Mouse (Mus musculus) left cerebral cortex, adult 8-10 months (tissue): ENCODE measurements at regions not wholly inside any gene's neighbourhood (a gene's known extent, or its start where the extent isn't known, plus 50 kb on each side); places are given as distances from the start of the nearest gene placed in this dataset.

Source experiments
- DNase-seq, 2 experiments: peaks; one replicate each; pipeline ENCODE4 v3.0.0; 2022; ENCODE audit warnings: low spot score in 2 of 2
- microRNA-seq, 2 experiments: library from miRNA; unstranded; fragments of <30 nt; microRNA quantifications; one replicate each; pipeline ENCODE4 v1.2.0; 2022

GRCm38 (mm10) chr5:64732356-64732755, 70.8 kb upstream of the Klf3 start:
- DNase-seq: no peak

DNA sequence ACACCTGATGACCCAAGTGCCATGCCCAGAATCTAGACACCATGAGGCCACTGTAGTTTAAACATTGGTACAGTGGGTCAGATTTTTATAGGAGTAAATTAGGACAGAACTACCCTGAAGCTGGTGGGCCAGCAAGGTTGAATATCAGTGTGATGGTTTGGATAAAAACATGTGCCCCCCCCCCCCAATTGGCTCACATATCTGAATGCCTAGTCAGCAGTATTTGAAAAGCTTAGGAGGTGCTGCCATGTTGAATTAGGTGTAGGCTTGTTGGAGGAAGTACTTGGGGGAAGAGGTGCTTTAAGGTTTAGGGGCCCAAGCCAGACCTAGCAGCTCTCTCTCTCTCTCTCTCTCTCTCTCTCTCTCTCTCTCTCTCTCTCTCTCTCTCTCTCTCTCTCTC, 66.2 kb upstream of the Klf3 start:
- no peak for DNase-seq

DNA sequence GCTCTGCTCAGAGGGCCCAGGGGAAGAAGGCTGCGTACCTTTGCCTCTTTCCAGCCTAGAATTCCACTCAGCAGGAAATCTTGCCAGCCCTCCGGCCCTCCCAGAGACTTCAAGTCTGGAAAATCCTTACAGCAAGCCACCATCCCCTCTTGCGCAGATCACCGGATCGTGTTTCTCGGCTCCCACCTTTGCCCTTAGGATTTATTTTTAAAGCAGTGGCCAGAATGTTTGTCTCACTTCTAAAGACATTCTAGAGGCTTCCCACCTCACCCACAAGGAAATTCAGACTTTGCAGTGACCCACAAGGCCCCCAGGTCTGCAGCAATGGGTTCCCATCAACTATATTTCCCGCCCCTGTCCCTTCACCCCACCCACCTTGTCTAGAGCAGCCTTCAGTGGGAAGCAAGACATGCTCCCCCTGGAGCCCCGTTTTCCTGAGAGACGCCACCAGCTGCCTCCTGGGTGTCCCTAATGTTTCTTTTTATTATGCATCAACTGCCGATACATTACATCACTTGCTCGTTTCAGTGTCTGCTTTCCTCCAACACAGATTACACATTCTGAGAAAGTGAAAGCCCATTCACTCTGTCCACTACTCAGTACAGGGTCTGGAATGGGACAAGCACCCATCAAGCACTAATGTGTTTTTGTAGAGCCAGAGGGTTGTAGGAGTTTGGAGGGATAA, 65.0 kb upstream of the Klf3 start:
- no peak for DNase-seq

DNA sequence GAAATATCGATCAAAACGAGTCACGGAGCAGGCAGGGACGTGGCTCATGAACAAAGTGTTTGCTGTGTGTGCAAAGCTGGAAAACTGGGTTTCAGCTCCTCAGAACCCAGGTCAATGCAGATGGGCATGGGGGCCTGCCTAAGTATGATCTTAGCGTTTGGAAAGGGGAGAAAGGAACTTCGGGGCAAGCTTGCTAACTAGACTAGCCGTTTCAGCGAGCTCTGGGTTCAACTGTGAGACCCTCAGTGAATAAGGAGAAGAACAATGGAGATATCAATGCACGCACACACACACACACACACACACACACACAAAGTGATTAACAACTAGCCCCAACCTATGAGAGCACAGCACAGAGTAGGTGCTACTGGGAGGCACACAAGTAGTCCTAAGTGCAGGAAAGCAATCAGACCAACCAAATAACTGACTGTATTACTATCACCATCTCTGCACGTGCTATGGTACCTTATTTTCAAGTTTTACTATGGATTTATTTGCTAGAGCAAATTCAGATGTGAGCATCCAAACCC, 64.3 kb upstream of the Klf3 start:
- no peak for DNase-seq

DNA sequence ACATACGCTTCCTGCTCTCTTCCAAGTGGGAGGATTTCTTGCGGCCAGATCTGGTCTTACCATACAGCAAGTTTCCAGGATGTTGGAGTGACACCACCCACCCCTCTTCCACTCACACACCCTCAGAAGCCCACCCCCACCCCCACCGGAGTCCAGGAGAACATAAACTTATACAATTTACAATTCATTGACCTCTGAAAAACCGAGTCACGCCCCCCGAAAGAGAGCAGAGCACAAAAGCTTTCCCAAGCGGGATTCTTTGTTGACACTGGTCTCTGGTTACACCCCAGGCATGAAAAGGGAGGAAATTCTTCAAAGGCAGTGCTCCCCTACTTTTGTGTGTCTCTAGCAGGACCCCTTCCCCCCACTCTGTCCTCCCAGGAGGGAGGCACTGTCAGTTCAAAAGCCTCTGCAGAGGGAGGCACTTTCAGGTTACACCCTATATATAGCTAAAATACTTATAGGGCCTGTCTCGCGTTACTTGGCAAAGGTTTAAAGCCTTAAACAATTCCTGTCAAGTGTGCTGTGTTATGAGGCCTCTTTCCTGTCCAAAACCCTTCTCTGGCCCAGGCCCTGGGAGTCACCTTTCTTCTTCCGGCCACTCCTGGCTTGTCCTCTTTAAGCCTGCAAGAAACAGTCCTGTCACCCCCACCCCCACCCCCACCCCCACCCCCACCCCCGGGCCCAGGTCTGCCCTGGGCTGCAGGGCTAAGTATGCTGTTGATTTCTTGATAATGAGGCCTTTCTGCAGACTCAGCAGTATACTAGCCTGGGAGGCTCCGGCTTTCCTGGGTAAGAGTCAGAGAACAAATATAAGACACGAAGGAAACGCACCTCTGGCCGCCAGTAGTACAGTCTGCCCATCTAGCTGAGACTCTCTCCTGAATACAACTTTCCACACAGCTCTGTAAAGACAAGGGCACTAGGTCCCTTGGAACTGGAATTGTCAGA, 63.6 kb upstream of the Klf3 start:
- no peak for DNase-seq

DNA sequence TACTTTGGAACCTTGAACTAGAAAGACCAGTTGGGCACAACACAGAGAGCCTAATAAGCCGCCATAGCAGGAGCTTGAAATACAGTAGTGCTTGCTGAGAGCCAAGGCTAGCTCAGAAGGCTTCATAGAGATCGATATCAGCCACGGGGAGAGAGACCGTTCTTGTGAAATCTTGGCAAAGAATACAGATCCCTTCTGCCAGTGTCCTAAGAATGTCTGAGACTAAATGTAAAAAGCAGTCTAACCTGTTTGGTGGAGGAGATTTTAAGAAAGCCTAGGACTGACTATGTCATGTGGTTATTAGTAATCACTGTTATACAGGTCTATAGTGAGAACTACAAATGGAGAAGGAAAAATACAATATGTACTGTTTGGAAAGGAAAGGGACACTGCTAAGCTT, 59.1 kb upstream of the Klf3 start:
- DNase-seq: no peak

DNA sequence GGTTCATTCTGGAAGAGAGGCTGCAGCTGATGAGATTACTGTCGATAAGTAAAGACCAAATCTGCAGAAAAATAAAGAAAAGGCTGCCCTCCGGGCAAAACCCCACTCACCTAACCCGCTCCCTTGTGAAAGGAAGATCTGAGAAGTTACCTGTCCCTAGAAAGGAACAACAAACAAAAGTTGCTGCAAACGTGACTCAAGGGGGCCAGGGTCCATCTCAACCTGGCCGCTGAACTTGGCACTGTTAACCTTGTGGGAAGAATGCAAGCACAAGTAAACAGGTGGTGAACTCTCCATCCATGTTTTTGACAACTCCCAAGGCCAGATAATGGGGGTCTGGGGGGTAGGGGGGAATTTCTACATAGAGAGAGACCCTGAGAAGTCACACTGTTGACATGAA, 58.7 kb upstream of the Klf3 start:
- no peak for DNase-seq

- DNase-seq: no peak
These were observed 55.7 kb upstream of the Klf3 start for GRCm38 (mm10) chr5:64747461-64747860.

DNA sequence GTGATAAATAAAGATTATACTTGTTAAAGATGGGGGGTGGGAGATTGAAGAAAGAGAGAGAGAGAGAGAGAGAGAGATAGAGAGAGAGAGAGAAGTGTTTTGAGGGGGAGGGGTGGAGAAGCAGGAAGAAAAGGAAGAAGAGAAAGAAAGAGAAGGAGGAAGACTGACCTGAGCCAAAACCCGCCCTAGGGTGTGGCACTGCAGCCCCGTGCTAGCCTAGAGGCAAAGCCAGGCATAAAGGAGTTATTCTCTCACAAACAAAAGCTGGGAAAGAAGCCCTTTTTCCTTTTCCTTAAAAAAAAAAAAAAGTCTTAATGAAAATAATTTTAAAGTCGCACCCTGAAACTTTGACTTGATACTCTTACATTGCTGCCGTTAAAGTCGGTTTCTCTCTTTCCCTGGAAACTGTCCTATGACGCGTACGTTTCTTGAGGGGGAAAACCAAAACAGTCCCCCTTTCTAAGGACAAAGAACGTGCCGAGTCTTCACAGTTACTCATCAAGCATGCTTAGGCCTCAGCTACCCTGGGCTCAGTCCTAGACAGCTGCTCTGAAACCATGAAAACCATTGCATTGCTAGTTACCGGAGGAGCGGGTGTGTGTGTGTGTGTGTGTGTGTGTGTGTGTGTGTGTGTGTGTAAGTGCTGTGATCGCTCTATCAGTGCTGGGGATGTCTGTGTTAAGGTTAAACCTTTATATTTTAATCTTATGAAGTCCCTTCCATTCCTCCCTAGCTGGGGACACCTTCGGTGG, 53.6 kb upstream of the Klf3 start:
- no peak for DNase-seq

- no peak for DNase-seq
These were observed 52.8 kb upstream of the Klf3 start for GRCm38 (mm10) chr5:64750406-64750805.

DNA sequence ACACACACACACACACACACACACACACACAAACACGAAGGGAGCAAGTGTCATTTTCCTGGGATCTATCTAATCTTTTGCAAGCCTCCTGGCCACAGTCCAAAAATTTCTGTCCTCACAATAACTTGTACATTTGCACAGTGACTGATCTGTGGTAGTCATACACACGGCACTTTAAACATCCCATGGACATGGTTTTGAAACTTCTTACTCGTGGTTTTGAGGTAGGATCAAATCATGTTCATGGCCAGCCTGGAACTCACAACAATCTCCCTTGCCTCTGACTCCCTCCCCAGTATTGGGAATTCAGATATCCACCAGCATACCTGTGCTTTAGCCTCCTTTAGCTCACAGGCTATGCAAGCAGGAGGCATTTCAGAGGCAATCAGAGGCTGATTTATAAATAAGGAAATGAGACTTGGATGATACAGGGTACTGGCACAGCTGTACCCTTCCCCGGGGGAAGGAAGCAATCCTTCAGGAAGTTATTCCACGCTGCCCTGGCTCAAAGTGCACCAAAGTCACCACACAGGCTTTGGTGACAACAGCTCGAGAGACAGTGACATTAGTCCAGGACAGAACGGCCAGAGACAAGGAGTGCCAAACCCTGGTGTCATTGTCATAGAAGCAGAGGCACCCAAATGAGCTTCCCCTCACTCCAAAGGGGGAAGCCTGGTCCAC, 52.1 kb upstream of the Klf3 start:
- DNase-seq: no peak

DNA sequence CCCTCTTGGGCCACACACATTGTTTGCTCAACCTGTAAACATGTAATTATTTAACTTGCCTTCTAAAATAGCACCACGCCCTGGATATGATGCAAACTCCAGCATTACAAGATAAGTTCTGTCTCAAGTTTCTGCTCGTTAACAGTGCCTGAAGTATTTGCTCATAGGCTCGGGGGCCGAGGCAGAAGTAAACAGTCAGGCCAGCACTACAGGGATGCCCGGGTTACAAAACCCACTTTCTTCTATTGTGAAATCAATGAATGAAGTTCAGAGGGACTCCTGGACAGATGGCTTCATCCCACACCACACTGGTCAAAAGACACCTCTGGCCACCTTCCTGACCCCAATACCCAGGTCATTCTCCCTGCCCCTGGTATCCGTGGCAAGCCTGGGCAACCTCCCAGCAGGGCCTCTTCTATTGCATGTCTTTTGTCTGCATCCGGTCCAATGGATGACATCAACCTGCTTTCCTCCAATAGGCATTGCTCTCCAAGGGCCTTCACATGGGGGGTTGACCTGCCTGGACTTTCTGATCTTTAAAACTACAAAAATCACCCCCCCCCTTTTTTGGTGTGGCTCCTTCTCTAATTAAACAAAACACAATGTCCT, 49.9 kb upstream of the Klf3 start:
- no peak for DNase-seq

Small RNA genes in the stretch of these regions (microRNA-seq; reads per million reads assigned to microRNA genes)
- 0 reads per million in 2 experiments for gene Gm25306
